Mouse (Mus musculus) retina, embryonic 14.5 days (tissue): ENCODE results near the gene Cacna2d3.

Experiments
- DNase-seq: peaks from one replicate; pipeline ENCODE4 v3.0.0-alpha.2; 2015; ENCODE audit warnings: low spot score

Cacna2d3 gene

DNA sequence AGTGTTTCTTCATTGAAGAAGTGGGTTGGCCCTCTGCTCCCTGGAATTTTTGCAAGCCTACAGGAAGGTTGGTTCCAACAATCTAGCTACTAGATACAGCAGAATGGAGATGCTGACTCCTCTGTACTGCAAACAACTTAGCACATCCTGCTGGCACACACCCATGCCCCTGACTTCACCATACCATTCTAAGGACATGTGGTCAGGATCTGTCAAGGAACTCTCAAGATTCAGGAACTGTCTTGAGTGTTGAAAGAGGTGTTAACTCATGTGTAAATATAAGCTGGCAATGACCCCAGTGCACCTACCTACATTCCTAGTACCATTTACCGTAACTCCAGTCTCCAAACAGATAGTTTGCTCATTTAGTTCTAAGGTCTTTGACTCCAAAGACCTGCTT lies 461.0 kb downstream of the Cacna2d3 start:
- no peak for DNase-seq

DNA sequence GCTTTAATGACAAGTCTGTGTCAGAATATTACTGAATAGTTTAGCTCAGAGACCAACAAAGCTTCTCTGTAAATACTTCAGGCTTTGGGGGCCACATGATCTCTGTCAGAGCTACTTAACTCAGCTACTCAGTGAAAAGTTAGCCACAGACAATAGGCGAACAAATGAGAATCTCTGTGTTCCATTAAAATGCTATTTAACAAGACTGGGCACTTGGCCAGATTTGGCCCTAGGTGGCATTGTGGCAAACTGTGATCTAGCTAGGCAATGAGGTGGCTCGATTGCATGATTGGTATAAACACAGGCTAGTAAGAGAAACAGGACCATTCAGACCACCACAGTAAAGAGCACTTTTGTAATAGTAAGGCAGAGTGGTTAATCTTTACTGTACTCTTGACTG lies 478.1 kb downstream of the Cacna2d3 start:
- peak; percentile 32 for DNase-seq

DNA sequence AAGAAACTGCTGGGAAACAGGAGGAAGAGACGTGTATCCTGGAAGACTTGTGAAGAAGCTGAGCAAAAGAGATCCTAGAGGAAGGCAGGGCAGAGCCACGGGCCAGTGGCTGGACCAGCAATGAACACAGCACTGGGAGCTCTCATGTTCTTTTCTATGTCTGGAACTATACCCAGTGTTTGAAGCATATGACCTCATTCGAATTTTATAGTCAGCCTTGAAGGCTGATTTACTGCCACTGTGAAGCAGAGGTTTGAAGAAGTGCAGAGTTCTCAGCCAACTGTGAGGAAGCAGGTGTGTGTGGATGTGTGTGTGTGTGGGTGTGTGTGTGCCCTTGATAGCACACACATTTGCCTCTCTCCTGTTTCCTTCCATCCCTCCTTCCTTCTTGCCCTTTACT lies 483.2 kb downstream of the Cacna2d3 start:
- DNase-seq: no peak

DNA sequence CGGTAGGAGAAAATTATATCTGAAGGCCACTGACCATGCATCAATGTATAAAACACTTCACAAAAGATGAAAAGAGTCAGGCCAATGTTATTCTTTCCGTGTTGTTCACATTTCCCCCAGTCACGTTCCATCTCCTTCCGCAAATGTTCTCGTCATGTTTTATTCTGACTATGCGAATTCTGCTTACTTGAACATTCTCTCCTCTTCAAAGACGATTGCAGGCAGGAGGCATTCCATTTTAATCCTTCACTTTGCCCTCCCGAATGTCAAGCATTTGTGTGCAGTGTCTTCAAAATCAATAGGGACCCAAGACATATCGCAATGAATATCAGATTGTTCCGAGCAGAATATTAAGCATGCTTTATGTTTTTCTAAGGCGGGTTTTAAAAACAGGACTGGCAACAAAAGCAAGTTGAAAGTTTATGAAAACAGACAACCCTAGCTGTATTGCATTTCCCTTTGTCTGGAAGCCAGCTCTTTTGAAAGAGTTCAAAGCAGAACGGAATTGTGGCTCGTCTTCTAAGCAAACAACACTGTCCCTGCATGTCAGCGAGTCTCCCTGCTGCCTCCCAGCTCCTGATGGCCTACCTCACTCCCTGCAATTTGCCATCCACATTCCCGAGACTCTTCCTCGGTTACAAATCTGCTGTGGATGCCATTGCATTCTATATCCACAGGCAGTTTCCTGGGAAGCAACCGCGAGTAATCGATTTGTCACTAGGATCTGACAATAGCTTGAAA lies 492.5 kb downstream of the Cacna2d3 start:
- DNase-seq: no peak

DNA sequence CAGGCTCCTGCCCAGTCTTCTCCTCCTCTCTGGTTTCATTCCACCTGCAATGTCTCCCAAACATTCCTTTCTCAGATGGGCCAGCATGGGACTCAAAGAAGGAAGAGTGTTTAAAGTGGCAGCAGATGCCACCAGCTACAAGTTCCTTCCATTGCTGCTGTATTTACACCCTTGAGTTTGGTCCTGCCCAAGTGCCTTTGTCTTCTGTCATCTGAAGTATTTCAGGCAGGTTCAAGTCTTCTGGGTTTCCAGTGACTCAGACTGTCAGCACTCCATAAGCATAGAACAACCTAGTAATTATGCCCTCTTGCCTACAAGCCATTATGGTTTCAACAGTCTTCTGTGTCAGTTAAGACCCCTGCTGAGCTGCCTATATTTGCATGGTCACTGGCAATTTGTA lies 493.2 kb downstream of the Cacna2d3 start:
- DNase-seq: no peak

DNA sequence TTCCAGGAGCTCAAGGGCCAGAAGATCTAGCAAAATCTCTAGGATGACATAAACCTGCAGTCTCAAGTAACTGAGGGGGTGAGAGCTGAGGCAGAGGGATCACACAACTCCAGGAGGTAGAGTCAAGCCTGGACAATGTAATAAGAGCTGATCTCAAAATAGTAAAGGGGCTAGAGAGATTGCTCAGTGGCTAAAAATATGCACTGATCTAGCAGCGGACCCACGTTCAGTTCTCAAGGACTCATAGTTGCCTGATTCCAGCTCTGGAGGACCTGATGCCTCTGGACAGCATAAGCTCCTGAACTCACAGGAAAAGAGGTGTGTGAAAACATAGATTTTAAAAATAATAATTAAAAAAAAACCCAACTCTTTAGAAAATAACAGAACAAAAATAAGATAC lies 493.7 kb downstream of the Cacna2d3 start:
- DNase-seq: no peak

DNA sequence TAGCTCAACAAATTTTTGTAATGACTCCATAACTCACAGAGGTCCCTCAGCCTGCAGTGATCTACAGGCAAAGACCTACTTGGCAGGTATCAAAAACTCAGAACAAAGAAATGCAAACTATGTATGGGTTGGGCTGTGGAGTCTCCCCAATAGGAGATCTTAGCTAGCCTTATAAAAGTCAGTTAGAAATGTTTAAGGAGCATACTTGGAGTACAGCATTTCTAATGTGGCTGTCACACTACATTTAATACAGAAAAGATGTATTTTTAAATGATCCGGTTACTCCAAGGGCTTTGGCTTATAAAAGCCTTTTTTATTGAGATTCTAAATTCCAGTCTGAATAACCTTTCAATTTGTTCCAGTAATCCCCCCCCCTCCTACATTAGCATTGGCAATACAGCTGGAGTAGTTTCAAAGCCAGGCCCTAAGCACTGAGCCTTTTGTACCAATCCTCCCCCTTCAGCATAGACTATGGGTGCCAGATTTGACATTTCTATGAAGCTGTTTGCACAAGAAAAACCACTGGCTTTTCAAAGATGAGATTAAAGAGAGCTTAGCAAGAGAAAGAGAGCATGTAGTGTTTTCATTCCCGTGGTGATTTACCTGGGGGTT lies 495.8 kb downstream of the Cacna2d3 start:
- DNase-seq: no peak

DNA sequence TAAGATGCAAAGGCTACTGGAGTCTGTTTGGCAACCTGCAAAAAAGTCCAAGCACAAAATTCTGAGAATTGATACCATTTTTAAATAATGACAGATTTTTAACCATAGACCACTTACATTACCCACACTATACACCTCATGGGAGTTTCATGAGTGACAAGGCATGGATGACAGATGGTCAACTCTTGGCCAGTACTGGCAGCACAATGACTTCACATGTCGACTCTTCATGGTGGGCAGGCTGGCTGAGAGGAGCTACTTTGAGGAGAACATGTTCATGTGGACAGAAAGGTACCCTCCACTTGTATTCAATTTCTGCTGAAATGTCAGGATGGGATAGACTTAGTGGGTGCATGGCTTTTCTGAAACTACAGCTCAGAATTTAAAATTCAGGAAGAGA lies 498.7 kb downstream of the Cacna2d3 start:
- DNase-seq: no peak

DNA sequence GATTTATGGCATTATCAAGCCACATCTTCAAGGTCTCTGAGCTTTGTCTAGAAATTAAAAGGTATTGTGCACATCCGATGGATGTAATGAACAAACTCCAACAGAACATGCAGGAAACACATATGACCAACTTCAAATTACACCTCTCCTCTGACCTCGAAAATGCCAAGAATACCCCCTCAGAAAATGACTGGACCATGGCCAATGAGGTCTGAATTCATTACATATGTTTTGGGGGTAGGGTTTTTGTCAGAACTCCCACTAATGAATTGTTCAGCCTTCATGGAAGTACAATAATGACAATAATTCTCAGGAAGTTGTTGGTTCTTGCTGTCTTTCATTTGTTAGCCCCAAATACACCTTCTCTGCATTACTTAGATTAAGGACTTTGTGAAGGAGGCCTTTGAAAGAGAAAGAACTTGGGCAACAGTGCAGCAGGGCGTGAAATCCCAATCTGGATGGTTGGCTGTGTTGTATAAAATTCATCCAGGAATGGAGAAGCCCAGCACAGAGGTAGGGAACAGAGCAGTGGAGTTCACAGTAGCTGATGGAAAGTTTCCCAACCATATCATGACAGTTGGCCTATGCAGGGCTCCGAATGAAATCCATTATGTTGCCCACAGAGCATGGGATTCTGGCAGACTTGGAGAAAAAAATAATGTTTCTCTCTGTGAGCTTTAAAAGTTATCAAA lies 499.3 kb downstream of the Cacna2d3 start:
- DNase-seq: no peak

DNA sequence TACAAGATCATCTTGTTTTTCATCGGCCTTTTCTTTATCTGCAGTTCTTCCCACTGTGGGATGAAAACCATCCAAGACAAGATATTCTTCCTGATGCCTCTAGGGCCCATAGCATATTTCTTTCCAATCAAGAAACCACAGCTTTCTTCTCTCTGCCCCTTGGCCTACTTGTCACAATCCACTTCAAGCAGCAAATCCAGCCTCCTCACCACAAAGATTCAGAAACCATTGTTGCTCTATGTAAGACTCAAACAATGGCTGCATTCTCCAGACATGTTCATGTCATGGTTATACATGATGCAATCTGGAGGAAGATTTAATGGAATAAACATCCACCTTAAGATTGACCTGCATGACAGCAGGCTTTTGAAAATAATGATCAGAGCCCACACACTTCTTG lies 505.6 kb downstream of the Cacna2d3 start:
- no peak for DNase-seq

DNA sequence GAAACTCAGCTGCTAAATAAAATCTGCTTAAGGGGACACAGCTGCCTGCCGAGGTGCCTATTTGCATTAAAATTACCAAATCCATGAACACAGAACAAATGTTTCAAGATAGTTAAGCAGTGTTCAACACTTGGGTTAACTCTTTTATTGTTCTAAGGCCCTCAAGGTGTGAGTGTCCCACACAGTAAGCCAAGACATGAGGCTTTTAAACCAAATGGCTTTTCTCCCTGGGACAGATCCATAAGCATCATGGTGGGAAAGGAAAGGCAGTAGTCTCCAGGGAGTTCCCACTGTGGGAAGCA lies 516.7 kb downstream of the Cacna2d3 start:
- no peak for DNase-seq

DNA sequence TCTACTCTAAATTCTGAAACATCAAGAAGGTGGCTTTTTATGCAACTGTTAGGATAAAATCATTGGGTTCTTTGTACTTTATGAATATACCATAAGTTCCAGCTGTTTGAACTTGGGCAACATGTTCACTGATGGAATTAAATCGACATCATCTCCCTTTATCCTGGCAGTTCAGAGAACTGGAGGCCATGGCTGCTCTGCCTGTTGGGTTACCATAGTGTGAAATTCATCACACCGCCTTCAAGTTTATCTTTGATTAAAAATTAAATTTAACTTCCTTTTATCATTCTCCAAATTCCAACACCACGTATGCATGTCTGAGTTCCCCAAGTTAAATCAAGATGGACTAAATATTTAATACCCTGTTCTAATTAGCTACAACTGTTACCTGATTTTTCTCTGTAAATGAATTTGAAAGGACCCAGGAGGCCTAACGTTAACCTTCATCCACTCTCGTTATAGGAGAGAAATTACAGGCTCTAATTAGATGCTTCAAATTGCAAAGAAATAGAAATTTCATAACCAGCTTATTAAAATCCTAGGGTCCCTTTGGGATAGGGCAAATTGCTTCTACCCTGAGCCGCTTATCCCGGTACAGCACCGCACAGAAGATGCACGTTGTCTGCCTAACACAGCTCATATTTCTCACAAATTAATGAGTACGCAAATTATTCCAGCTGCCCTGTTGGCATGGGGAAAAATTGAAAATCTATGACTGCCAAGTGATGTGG lies 517.3 kb downstream of the Cacna2d3 start:
- DNase-seq: no peak

DNA sequence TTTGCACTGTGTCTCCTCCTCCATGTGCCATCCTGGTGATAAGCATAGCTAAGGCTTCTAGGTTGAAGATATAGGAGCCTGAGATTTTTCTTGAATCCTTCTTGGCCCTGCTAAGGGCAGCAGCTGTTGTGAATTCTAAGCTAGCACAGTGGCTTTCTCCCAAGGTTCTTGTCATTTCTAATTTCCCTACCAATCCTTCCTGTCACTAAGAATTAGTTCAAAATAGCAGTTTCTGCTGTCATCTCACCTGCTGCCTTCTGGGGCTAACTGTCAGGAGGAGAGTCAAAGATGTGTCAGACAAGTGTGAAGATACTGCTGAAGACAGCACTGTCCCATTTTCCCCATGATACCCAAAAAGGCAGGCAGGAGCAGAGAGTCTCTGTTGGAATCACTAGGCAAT lies 525.5 kb downstream of the Cacna2d3 start:
- no peak for DNase-seq

DNA sequence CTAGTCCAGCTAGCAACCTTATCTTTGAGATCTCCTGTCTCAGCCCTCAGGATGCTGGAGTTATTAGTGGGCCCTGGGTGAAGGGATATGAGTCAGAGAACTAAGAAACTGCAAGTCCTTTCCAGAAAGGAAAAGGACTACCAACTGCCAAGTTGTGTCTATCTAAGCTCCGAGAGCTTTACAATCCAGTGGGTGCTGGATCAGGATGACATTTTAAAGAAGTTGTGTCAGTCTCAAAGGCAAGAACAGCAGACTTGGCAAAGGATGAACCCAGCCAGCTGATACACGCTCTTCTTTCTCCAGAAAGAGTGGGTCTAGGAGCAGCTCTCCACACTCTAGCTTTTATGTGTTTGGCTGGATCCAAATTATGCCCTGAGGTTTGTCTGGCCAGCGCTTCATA lies 530.2 kb downstream of the Cacna2d3 start:
- DNase-seq: no peak

DNA sequence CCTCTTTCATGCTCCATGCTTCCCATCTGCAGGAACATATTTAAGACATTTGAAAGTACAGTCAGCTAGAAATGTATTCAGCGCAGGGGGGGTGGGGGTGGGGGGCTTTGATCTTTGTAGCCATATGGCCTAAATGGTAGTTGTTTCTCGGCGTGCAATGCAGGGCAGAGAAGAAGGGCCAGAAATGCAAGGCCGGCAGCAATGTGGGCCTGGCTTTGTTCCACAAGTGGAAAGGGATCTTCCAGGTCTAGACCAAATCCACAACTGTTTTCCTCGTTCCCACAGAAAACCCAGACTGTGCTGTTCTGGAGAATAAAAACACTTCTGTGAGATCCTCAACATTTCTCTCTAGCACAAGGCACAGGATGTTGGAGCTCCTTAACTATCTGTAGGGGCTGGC lies 537.9 kb downstream of the Cacna2d3 start:
- no peak for DNase-seq

DNA sequence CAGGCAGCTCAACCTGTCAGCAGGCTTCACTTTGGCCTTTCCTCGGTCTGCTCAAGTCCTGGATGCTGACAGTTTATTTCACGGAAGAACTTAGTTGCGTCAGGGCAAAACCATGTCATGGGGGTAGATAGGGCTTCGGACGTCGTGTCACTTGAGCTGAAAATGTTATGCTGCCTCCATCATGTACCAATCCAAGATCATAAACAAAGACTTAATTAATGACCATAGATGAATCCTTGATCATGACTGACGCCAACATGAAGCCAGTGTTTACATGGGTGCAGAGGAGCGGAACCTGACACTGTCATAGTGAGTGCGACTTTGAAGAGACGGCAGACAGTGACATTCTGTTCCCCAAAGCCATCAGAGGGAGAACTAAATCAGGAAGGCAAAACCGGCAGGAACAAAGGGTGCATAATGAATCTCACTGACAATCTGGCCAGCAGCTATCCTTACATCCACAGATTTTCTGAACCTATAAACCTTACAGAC lies 542.2 kb downstream of the Cacna2d3 start:
- DNase-seq: peak; percentile 13

DNA sequence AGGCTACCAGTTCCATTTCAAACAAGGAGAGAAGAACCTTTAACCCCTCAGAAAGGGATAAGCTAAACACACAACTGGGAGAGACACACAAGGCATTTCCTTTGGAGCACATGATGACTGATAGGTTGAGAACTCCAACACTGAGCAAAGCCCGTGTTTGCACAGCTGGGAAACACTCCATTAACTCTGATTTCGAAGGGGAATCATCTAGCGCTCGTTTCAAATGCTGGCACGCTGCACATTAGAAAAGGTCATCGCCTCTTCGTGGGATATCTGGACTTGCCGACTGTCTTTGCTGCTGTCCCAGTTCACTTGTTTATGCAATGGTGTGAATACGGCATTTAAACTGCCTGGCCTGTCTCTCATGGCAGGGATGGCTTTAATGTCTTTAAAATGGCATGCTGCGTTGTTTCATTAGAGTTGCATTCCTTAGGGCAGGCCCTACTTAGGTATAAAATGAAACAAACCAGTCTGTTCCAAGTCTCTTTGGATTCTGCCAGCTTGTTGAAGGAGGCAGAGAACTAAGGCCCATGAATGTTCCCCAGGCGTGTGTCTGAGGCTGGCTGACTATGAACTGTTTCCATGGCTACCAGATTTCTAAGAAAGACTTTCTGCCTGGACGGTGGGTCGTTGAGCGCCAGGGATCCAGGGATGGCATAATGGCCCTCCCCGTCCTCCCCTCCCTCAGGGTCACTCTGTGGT lies 542.8 kb downstream of the Cacna2d3 start:
- peak; percentile 47 for DNase-seq

DNA sequence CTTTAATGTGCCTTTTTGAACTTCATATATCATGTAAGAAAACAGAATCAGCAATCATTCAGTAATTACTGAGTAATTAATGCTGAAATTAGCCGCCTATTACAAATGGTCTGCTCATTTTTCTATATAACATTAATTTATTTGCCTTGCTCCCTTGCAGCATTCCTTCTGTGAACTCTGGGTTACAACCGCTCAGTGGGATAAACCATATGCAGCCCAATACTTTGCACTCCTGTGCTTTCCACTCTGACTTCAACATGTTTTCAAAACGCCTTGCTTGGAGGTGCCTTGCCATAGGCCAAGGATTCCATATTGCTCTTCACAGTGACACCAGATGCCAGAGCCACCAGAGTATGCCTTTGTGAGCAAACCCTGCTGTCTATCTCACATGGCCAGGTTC lies 546.9 kb downstream of the Cacna2d3 start:
- DNase-seq: no peak

DNA sequence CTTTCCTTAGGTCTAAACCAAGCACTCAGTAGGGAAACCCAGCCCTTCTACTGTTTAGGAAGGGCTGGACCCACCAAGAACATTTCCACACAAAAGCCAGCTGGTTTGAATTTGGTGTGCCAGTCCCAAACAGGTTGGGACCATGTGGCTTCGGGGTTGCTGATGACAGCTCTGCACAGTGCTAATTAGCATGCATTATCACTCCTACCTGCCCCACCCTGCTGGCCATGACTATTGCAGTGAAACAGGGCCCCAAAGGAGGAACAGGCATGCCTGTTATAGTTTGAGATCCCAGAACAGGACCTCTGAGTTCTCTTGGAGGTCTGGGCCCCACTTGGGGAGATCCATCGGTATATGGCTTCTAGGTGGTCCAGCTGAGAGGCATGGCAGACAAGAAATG lies 549.5 kb downstream of the Cacna2d3 start:
- DNase-seq: no peak

DNA sequence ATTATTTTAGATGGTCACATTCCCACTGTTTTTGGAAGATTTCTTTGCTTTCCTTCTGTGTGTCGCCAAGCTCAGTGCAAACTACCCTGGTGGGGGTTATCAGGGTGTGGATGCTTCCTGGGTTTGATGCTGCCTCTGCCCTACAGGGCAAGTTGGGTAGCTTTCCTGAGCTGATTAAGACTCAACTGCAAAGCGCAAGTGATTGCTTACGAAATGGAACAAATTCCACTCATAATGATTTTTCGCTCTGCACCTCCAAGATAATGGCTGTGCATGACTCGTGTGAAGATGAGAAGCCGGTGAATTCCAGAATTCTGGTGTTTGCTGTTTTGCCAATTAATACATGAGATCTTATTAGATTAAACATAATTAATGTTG lies 557.0 kb downstream of the Cacna2d3 start:
- no peak for DNase-seq

DNA sequence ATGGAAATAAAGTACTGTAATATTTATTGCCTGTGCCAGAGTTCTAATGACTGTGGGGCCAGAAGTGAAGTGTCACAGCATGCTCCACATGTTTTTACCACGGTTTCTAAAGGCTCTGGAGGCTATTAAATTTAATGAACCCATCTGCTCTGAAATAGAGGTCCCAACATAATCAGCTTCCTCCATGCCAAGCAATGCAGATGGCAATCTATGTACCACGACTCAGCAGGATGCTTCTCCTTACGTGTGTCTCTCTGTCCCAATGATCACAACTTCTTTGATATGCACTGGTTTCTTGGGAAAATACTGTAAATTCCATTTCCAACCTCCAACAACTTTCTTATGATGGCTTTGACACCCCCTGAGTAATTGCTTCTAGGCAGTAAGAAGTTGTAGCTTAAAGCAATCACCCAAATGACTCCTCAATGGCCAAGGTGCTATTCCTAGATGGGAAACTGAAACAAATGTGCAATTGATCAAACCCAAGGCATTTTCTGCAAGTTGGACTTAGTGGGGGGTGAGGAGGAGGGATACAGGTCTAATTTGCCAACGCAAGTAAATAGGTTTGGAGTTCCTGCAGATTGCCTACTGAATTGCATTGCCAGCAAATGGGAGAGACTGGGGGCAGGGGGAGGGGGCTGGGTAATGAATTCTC lies 557.5 kb downstream of the Cacna2d3 start:
- DNase-seq: peak; percentile 17

DNA sequence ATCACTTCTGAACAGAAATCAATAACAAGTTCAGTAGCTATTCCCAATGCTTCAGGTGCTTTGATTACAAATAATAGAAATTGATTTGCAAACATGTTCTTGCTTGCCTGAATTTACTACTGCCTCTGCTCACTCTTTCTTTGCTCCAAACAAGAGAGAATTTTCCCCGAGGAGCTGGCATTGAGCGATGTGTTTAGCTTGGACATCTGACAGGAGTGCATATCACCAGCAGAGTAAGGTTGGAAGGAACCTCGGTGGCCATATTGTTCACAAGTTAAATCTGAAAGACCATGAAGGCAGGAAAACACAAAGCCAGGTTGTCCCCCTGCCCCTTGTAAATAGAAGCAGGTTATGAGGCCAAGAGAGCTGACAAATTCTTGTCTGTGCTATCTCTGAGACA lies 561.9 kb downstream of the Cacna2d3 start:
- DNase-seq: no peak
